In the genomic region with DNA sequence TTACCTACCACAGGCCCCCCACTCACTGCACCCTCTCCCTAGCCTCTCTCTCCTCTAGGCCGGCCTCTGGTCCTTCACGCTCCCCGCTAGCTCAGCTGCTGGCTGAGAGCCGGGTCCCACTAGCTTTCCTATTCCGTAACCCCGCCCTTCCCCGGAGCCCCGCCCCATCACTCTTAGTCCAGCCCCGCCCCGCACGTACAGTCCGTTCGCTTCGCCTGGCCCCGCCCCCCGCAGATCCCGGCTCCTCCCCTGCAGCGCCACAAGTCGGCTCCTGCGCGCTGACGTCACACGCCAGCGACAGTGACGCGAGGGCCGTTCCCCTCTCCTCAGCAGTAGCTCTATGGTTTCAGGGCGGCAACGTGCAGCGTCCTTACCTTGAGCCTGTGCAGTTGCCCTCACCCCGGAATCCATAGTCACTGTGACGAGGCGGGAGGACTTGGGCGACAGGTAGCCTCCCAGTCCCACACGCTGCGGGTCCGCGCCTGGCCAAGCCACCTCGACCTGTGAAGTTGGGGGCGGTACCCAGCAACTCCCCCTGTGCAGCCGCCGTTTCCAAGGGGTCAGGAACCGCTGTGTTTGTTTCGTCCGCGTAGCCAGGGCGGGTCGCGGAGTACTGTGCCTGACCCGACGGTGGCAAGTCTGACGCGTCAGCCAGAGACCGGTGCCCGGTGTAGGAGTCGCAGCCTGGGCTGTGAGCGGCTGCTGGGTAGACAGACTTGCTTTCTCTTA, we compare ENCODE assay signal across 1 mouse cellular context.
TF ChIP-seq lines count a peak whose summit lies in the region.

A gene (plus strand): TSS at position 286 of the 729 bp plus-strand sequence.

TF ChIP-seq in CH12.LX, 34 proteins besides CTCF, POLR2A, EP300 and RAD21 (continued from another document):
- peak; percentile 79 for TF ChIP-seq ZMIZ1 (IDR thresholded peaks at IDR 0.05; ENCODE audit: low read depth, low read length)
- TF ChIP-seq TCF12 (IDR thresholded peaks at IDR 0.05; ENCODE audit: low read depth, low read length): peak; percentile 62; the same call in 1 of the 2 replicates
- TF ChIP-seq TBP (conservative IDR thresholded peaks at IDR 0.05; ENCODE audit: low read depth, low read length): no peak
- no peak for TF ChIP-seq USF1 (IDR thresholded peaks at IDR 0.05; ENCODE audit: low read depth, low read length)
- no peak for TF ChIP-seq SMC3 (IDR thresholded peaks at IDR 0.05; ENCODE audit: low read depth, low read length)
- TF ChIP-seq BHLHE40 (IDR thresholded peaks at IDR 0.05; ENCODE audit: low read depth, low read length): 0 out of 2 replicates have a peak, but pooled peaks have one; percentile 10
- 0 out of 2 replicates have a peak, but pooled peaks have one; percentile 33 for TF ChIP-seq RCOR1 (conservative IDR thresholded peaks at IDR 0.05; ENCODE audit: low read depth, low read length)
- TF ChIP-seq ZC3H11A (IDR thresholded peaks at IDR 0.05; ENCODE audit: low read depth, low read length): no peak
- TF ChIP-seq NELFE (IDR thresholded peaks at IDR 0.05; ENCODE audit: low read depth, low read length): peak; percentile 93
- peak; percentile 76; the same call in 1 of the 2 replicates for TF ChIP-seq MAX (IDR thresholded peaks at IDR 0.05; ENCODE audit: low read length)
- no peak for TF ChIP-seq E2F4 (IDR thresholded peaks at IDR 0.05; ENCODE audit: insufficient replicate concordance, low read depth, low read length)
- TF ChIP-seq USF2 (conservative IDR thresholded peaks at IDR 0.05; ENCODE audit: low read depth, low read length): no peak
- TF ChIP-seq GABPA (IDR thresholded peaks at IDR 0.05; ENCODE audit: insufficient replicate concordance, low read depth, low read length): peak; percentile 65
- TF ChIP-seq ZNF384 (IDR thresholded peaks at IDR 0.05; ENCODE audit: low read depth, low read length): no peak
- no peak for TF ChIP-seq MAFK (IDR thresholded peaks at IDR 0.05; ENCODE audit: insufficient replicate concordance, low read length)
- TF ChIP-seq MEF2A (IDR thresholded peaks at IDR 0.05; ENCODE audit: borderline replicate concordance, low read depth, low read length): peak; percentile 48; the same call in 1 of the 2 replicates
- no peak for TF ChIP-seq UBTF (IDR thresholded peaks at IDR 0.05; ENCODE audit: low read depth, low read length)
- no peak for TF ChIP-seq ZKSCAN1 (IDR thresholded peaks at IDR 0.05; ENCODE audit: borderline replicate concordance, low read depth, low read length)
- TF ChIP-seq IRF4 (IDR thresholded peaks at IDR 0.05; ENCODE audit: low read depth, low read length): peak; percentile 49; the same call in 1 of the 2 replicates
- TF ChIP-seq PAX5 (IDR thresholded peaks at IDR 0.05; ENCODE audit: low read length): no peak
- TF ChIP-seq ELF1 (IDR thresholded peaks at IDR 0.05; ENCODE audit: low read depth, low read length): peak; percentile 50
